Mouse (Mus musculus) forebrain, embryonic 11.5 days (tissue): ENCODE measurements at regions not wholly inside any gene's neighbourhood (a gene's known extent, or its start where the extent isn't known, plus 50 kb on each side); places are given as distances from the start of the nearest gene placed in this dataset.

Experiments used
- ATAC-seq: fragments of 200-750 bp; cut with Nextera tagmentation; replicated peaks from 2 replicates; pipeline ENCODE4 v1.8.0; 2017; ENCODE audit warnings: moderate TSS enrichment; ENCODE audit not compliant: low FRiP score
- DNase-seq: peaks from one replicate; pipeline ENCODE4 v3.0.0-alpha.2; 2017; ENCODE audit warnings: low spot score
- H3K27ac ChIP-seq: fragments of 300-500 bp; sonication (generic); 2 replicates; pipeline ENCODE4 v1.5.1; 2014; ENCODE audit warnings: low read depth, low read length
- H3K27me3 ChIP-seq: fragments of 300-500 bp; sonication (generic); 2 replicates; pipeline ENCODE4 v1.6.1; 2014; ENCODE audit warnings: mild to moderate bottlenecking, low read length, mixed read lengths; ENCODE audit not compliant: control insufficient read depth, insufficient read depth
- H3K36me3 ChIP-seq: fragments of 300-500 bp; sonication (generic); 2 replicates; pipeline ENCODE4 v1.6.1; 2014; ENCODE audit warnings: mild to moderate bottlenecking, low read length, moderate library complexity, mixed read lengths; ENCODE audit not compliant: control insufficient read depth, insufficient read depth
- H3K4me1 ChIP-seq: fragments of 300-500 bp; sonication (generic); replicated peaks from 2 replicates; pipeline ENCODE4 v1.6.1; 2014; ENCODE audit warnings: low read length, mixed read lengths; ENCODE audit not compliant: control insufficient read depth, insufficient read depth
- H3K4me2 ChIP-seq: fragments of 300-500 bp; sonication (generic); 2 replicates; pipeline ENCODE4 v1.6.1; 2014; ENCODE audit warnings: low read depth, mild to moderate bottlenecking, low read length, moderate library complexity, mixed read lengths; ENCODE audit not compliant: severe bottlenecking
- H3K4me3 ChIP-seq: fragments of 300-500 bp; sonication (generic); 2 replicates; pipeline ENCODE4 v1.5.1; 2014; ENCODE audit warnings: low read depth, low read length
- H3K9ac ChIP-seq: fragments of 300-500 bp; sonication (generic); 2 replicates; pipeline ENCODE4 v1.6.1; 2014; ENCODE audit warnings: low read length
- H3K9me3 ChIP-seq: fragments of 300-500 bp; sonication (generic); 2 replicates; pipeline ENCODE4 v1.6.1; 2016; ENCODE audit warnings: low read length, mixed read lengths; ENCODE audit not compliant: control insufficient read depth
- WGBS: fragments of 180-500 bp; shearing (Covaris S2); extraction: QIAGEN DNeasy Blood & Tissue Kit; methylation state at CpG from one replicate; pipeline ENCODE4 v1.1.7; 2014; 5-methylcytosine and 5-hydroxymethylcytosine counted together

GRCm38 (mm10) chr6:25429047-25429446, 261.5 kb downstream of the Gpr37 start:
- H3K27ac ChIP-seq: no peak overlapping the region
- WGBS: 94% methylated on average over 4 of the region's 4 CpGs
- ATAC-seq: no peak

GRCm38 (mm10) chr6:25418820-25419219, 271.7 kb downstream of the Gpr37 start:
- ATAC-seq: no peak
- H3K9me3 ChIP-seq: no peaks in the 10 kb centered on the region
- WGBS: 88% methylated on average over 2 of the region's 2 CpGs

More at GRCm38 (mm10) chr6:25429047-25429446, 261.5 kb downstream of the Gpr37 start:
- Histone ChIP-seq H3K9ac (no peak overlapping the region), H3K4me1 (no peaks in the 10 kb centered on the region), H3K9me3 (no peaks in the 10 kb centered on the region), H3K4me2 (no peak overlapping the region), H3K4me3 (no peak overlapping the region), H3K27me3 (no peaks in the 10 kb centered on the region), H3K36me3 (no peaks in the 10 kb centered on the region)
- no peak for DNase-seq

GRCm38 (mm10) chr6:25389841-25390240, 300.7 kb downstream of the Gpr37 start:
- WGBS: 80% methylated on average over 4 of the region's 4 CpGs
- H3K9ac ChIP-seq: no peak overlapping the region

More at GRCm38 (mm10) chr6:25418820-25419219, 271.7 kb downstream of the Gpr37 start:
- Histone ChIP-seq H3K27ac (no peak overlapping the region), H3K4me1 (no peaks in the 10 kb centered on the region), H3K27me3 (no peaks in the 10 kb centered on the region), H3K36me3 (no peaks in the 10 kb centered on the region), H3K4me2 (no peak overlapping the region), H3K9ac (no peak overlapping the region), H3K4me3 (no peak overlapping the region)
- DNase-seq: no peak

More at GRCm38 (mm10) chr6:25389841-25390240, 300.7 kb downstream of the Gpr37 start:
- ATAC-seq (no peak), DNase-seq (no peak)
- H3K27ac ChIP-seq: no peak overlapping the region
- H3K4me2 ChIP-seq: no peak overlapping the region
- no peak overlapping the region for H3K4me3 ChIP-seq
- H3K4me1 ChIP-seq: no peaks in the 10 kb centered on the region
- no peaks in the 10 kb centered on the region for H3K9me3 ChIP-seq
- no peaks in the 10 kb centered on the region for H3K36me3 ChIP-seq
- no peaks in the 10 kb centered on the region for H3K27me3 ChIP-seq
